Mouse (Mus musculus): ENCODE data around the gene P3h2.

DNA sequence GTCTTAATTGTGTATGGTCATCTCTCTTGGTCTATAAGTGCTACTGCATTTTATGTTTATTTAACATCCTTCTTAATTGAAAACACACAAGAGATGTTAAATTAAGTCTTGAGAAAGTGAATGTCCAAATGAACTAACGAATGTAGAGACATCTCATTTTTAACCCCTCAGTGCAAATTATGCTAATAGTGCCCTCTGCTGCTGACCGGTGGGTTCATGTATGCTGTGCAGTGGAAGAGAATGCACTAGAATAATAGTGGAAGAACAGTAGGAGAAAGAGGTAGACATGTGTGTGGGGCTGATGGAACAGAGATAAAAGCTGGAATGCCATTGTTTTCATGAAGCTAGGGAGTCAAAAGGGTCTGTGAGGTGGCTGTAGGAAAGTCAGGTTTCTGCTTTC, 153.6 kb downstream of the P3h2 start:
- TF ChIP-seq CTCF (IDR thresholded peaks at IDR 0.05; ENCODE audit: borderline replicate concordance, insufficient read depth, low read length) (peak; percentile 20; the same call in 1 of the 2 replicates), POLR2A (IDR thresholded peaks at IDR 0.05; ENCODE audit: low read depth, low read length) (no peak)

Data from embryonic fibroblast, embryonic 13.5 days (primary cell).